Mouse (Mus musculus): ENCODE data around the gene Anxa9.

The Anxa9 gene

GRCm38 (mm10) chr3:95261975-95262374, 45.0 kb downstream of the Anxa9 start:
- ATAC-seq (ENCODE audit: insufficient number of reproducible peaks, low FRiP score, low TSS enrichment) = no peak

GRCm38 (mm10) chr3:95256931-95257330, 50.0 kb downstream of the Anxa9 start:
- no peak for ATAC-seq (ENCODE audit: insufficient number of reproducible peaks, low FRiP score, low TSS enrichment)

GRCm38 (mm10) chr3:95250783-95251424, 56.1 kb downstream of the Anxa9 start, which contains the start of gene Bnipl:
Bnipl (minus strand) TSS chr3:95251193.
- peak; percentile 17; the same call in 1 of the 2 replicates for ATAC-seq (ENCODE audit: insufficient number of reproducible peaks, low FRiP score, low TSS enrichment)

- ATAC-seq (ENCODE audit: insufficient number of reproducible peaks, low FRiP score, low TSS enrichment) = peak; percentile 85
These were observed 56.6 kb downstream of the Anxa9 start for GRCm38 (mm10) chr3:95250361-95250760.

- ATAC-seq (ENCODE audit: insufficient number of reproducible peaks, low FRiP score, low TSS enrichment) = no peak
These were observed 59.2 kb downstream of the Anxa9 start for GRCm38 (mm10) chr3:95247660-95248336.

GRCm38 (mm10) chr3:95246465-95247231, 60.3 kb downstream of the Anxa9 start:
- no peak for ATAC-seq (ENCODE audit: insufficient number of reproducible peaks, low FRiP score, low TSS enrichment)
